Mouse (Mus musculus) stomach, embryonic 14.5 days (tissue): ENCODE measurements around the gene Mcm2. TPM values are rescaled to one million over a fixed set of nuclear protein-coding genes. Genes with fewer than 3 reads are reported as not detected.

ENCODE experiments used
- ATAC-seq: fragments of 200-750 bp; cut with Nextera tagmentation; 2 replicates; pipeline ENCODE4 v1.8.0; 2017; ENCODE audit warnings: low read depth, moderate TSS enrichment; ENCODE audit not compliant: insufficient number of reproducible peaks, insufficient read depth, low FRiP score
- H3K27ac ChIP-seq: fragments of 300-500 bp; sonication (generic); 2 replicates; pipeline ENCODE4 v1.5.1; 2014; ENCODE audit warnings: mild to moderate bottlenecking, low read length, moderate library complexity, mixed read lengths
- H3K27me3 ChIP-seq: fragments of 300-500 bp; sonication (generic); 2 replicates; pipeline ENCODE4 v1.6.1; 2014; ENCODE audit warnings: low read length, control low read depth, mixed read lengths; ENCODE audit not compliant: control insufficient read depth, insufficient read depth
- H3K36me3 ChIP-seq: fragments of 300-500 bp; sonication (generic); 2 replicates; pipeline ENCODE4 v1.6.1; 2014; ENCODE audit warnings: mild to moderate bottlenecking, control low read depth, low read length, moderate library complexity, mixed read lengths; ENCODE audit not compliant: control insufficient read depth, insufficient read depth
- H3K4me1 ChIP-seq: fragments of 300-500 bp; sonication (generic); 2 replicates; pipeline ENCODE4 v1.6.1; 2014; ENCODE audit warnings: low read length, control low read depth, mixed read lengths; ENCODE audit not compliant: control insufficient read depth, insufficient read depth
- H3K4me2 ChIP-seq: fragments of 300-500 bp; sonication (generic); replicated peaks from 2 replicates; pipeline ENCODE4 v1.6.1; 2014; ENCODE audit warnings: low read depth, low read length, control low read depth
- H3K4me3 ChIP-seq: fragments of 300-500 bp; sonication (generic); 2 replicates; pipeline ENCODE4 v1.5.1; 2014; ENCODE audit warnings: low read depth, low read length, control low read depth
- H3K9ac ChIP-seq: fragments of 300-500 bp; sonication (generic); replicated peaks from 2 replicates; pipeline ENCODE4 v1.6.1; 2014; ENCODE audit warnings: low read depth, mild to moderate bottlenecking, control low read depth, low read length, moderate library complexity, mixed read lengths
- H3K9me3 ChIP-seq: fragments of 300-500 bp; sonication (generic); 2 replicates; pipeline ENCODE4 v1.6.1; 2016; ENCODE audit warnings: low read depth, low read length, control low read depth; ENCODE audit not compliant: control insufficient read depth
- WGBS: fragments of 180-500 bp; shearing (Covaris S2); extraction: QIAGEN DNeasy Blood & Tissue Kit; methylation state at CpG from one replicate; pipeline ENCODE4 v1.1.7; 2014; 5-methylcytosine and 5-hydroxymethylcytosine counted together
- polyA plus RNA-seq: library from polyadenylated mRNA; unstranded; fragments of >200 nt; fragmentation: Nextera tagmentation; extraction: Ambion mirVana; gene quantifications from 2 replicates; pipeline ENCODE4 v1.2.1, GENCODE M21; 2014

Mcm2 gene
- polyA plus RNA-seq, 1 experiment from 2014 or later, result 114 TPM

DNA sequence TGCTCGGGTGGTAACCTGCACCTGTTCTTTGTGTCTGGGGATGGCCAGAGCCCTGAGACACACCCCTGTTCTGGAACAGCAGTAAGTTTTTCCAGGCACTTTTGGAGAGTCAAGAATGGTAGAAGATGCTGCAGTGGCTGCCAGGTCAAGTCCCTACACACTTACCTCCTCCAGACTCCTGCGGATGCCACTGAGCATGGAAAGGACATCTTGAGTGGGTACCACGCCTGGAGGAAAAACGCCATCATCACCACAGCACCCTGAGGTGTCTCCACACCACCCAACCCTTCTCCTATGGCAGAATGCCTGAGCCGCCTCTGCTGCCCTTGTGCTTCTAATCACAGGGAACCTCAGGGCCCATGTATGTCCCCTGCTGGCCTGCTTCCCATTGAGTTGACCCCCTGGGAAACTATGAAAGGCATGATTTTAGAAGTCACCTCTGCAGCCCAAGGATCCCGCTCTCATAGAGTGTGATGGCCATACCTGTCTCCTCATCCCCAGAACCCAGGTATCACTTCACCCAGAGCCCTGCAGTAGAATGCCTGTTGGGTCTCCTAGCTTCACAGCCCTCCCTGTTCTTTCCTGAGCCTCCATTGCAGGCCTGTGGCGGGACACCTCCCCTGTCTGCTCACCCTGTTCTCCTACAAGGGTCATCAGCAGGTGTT, 53.5 kb downstream of the Mcm2 start:
- Histone ChIP-seq H3K4me2 (no peak overlapping the region), H3K27ac (no peak overlapping the region), H3K4me3 (no peak overlapping the region), H3K9ac (no peak overlapping the region), H3K4me1 (peaks cover 17% of the 10 kb centered on the region), H3K9me3 (no peaks in the 10 kb centered on the region), H3K27me3 (no peaks in the 10 kb centered on the region), H3K36me3 (no peaks in the 10 kb centered on the region; the same call in 1 of the 2 replicates)
- 89% methylated on average over 7 of the region's 7 CpGs for whole genome bisulfite sequencing
- ATAC-seq, result no peak

DNA sequence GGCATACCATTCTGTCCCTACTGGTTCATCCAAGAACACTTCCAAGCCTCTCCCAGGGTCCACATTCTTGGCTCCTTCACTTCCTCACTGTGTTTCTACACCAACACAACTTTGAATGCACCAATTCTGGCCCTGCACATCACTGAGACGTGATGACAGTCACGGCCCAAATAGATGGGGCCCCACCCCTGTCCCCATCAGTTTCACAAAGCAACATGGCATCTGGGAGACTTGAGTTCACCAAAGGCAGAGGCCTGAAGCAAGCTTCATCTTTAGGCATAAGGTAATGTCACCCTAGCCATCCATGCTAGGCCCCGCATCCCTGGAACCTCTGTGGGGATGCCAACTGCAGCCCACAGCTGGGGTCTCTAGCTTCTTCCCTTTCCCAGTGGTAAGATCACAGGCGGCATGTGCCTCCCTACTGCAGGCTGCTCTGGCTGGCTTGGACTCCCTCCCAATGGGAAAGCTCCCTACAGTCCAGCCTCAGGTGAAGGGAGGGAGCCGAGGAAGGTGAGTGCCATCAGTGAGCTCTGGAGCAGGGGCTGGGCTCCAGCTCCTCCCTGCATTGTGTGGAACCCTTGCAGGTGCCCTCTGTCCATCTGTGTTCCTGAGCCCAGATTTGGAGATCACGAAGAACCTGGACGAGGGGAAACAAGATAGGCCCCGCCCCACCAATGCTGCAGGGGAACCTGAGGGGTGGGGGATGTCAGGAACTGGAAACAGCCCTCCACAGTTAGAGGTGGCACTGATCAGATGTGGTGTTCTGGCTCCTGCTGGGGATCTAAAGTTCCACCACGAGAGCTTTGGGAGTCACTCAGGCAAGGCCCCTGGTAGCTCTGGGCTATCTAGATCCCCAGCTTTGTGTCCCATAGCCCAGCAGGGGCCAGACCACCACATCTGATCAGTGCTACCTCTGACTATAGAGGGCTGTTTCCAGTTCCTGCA, 54.5 kb downstream of the Mcm2 start:
- Histone ChIP-seq H3K4me3 (no peak overlapping the region), H3K9ac (no peak overlapping the region), H3K36me3 (peaks cover 5% of the 10 kb centered on the region), H3K27me3 (no peaks in the 10 kb centered on the region), H3K4me2 (no peak overlapping the region), H3K27ac (no peak overlapping the region), H3K9me3 (no peaks in the 10 kb centered on the region), H3K4me1 (peaks cover 17% of the 10 kb centered on the region)
- 83% methylated on average over 9 of the region's 9 CpGs for WGBS
- ATAC-seq, result no peak

DNA sequence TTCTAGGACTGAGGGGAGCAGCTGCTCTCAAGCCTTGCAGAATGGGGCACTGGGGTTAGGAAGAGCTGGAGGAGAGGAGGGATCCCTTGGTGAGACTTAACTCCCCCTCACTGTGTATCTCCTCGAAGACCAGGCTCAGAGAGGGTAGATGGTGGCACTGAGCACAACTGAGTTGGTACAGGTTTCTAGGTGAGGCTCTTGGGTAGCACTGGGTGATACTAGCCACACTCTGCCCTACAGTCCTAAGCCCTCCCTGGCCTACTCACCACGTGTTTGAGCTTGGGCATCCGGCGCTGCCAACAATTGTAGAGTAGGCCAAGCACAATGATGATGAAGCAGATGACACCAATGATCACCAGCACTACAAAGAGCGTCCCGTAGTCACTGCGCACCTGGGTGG, 55.3 kb downstream of the Mcm2 start:
- Histone ChIP-seq H3K27me3 (no peaks in the 10 kb centered on the region), H3K4me3 (peak overlapping the region; percentile 80), H3K4me2 (peak overlapping the region; percentile 81), H3K9me3 (no peaks in the 10 kb centered on the region), H3K27ac (no peak overlapping the region), H3K9ac (peak overlapping the region; percentile 80; the same call in 1 of the 2 replicates), H3K36me3 (peaks cover 13% of the 10 kb centered on the region), H3K4me1 (peaks cover 17% of the 10 kb centered on the region)
- ATAC-seq, result no peak
- WGBS, result 74% methylated on average over 7 of the region's 7 CpGs

DNA sequence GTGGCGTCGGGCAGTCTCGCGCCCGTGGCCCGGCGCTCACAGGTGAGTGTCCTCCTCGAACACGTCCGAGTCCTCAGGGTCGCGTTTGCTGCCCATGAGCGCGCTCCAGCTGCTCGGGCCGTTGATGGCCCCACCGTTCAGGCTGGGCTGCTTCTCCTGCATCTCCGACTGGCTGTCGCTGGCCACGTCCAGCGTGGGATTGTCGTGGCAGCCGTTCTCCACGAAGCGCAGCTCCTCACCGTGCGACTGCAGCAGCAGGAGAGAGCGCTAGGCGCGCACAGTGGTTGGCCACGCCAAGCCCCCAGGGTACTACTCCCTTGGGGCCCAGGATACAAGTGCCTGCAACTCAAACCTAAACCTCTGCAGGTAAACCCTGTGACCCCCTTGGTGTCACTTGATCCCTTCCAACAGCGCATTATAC, 55.8 kb downstream of the Mcm2 start:
- H3K27ac ChIP-seq, result peak overlapping the region; percentile 77
- H3K9ac ChIP-seq, result peak overlapping the region; percentile 80
- no peaks in the 10 kb centered on the region for H3K9me3 ChIP-seq
- ATAC-seq, result peak; percentile 1; the same call in 1 of the 2 replicates
- peak overlapping the region; percentile 80 for H3K4me3 ChIP-seq
- WGBS, result 1% methylated on average over 30 of the region's 32 CpGs
- H3K4me1 ChIP-seq, result peaks cover 17% of the 10 kb centered on the region
- H3K27me3 ChIP-seq, result no peaks in the 10 kb centered on the region
- H3K4me2 ChIP-seq, result peak overlapping the region; percentile 81
- H3K36me3 ChIP-seq, result peaks cover 18% of the 10 kb centered on the region

DNA sequence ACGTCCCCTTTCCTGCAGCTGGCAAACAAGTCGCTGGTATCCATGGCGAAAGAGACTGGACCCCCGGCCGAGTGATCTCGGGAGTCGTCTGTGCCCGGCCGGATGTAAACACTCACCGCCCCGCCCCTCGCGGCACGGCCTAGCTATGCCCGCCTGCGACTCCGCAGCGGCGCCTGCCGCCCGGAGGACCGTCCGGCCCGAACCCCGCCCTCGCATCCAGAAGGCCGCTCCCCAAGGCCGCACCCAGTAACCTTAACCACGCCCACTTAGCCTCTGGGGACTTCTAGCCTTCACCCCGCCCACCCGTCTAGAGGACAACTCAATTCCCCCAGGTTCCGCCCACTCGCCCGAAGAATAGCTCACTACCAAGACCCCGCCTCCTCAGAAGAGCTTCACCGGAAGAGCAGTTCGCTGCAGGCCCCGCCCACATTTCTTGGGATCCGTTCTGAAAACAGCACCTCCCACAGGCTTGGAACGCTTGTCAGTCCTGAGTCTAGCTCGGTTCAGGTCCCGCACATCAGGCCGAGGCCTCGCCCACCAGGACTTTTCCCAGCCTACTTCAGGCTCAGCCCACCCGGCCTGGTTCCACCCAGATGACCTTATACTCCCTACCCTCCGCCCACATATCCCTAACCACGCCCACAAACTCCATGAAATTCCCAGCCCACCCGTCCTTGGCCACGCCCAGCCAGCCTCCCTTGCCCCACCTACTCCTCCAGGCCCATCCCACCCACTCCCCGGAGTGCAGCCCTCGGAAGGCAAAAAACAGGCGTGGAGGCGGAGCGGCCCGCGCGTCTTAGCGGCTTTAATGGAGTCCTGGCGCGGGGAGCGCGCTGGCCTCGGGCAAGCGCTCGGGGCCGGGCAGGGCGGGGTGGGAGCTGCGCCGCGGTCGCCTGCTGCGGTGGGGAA, 56.5 kb downstream of the Mcm2 start, which contains the start of gene Abtb1:
TSS of gene Abtb1 (minus strand) at position 204 of the 909 bp plus-strand sequence.
- ATAC-seq, result peak; percentile 97
- peaks cover 18% of the 10 kb centered on the region for H3K36me3 ChIP-seq
- H3K4me1 ChIP-seq, result peaks cover 17% of the 10 kb centered on the region
- H3K9ac ChIP-seq, result peak within 1 kb of the TSS; percentile 80
- peak within 1 kb of the TSS; percentile 80 for H3K4me3 ChIP-seq
- no peaks in the 10 kb centered on the region for H3K27me3 ChIP-seq
- no peaks in the 10 kb centered on the region for H3K9me3 ChIP-seq
- H3K4me2 ChIP-seq, result peak within 1 kb of the TSS; percentile 85
- under 1% methylated on average over 67 of the region's 72 CpGs for WGBS
- H3K27ac ChIP-seq, result peak within 1 kb of the TSS; percentile 77

DNA sequence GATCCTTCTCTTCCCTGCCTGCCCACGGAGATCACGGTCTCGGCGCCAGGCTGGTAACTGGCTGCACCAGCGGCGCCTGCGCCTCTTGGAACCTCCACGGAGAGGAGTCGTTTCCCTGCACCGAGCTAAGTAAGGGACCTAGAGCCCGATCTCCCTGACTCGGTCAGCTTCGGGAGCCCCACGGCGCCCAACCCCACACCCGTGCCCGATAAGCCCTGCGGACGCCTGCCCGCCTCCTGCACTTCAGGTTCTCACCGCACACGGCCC, 57.1 kb downstream of the Mcm2 start:
- H3K9ac ChIP-seq, result peak overlapping the region; percentile 73
- no peak for ATAC-seq
- H3K9me3 ChIP-seq, result no peaks in the 10 kb centered on the region
- H3K4me1 ChIP-seq, result peaks cover 17% of the 10 kb centered on the region
- H3K27ac ChIP-seq, result peak overlapping the region; percentile 75
- H3K36me3 ChIP-seq, result peaks cover 18% of the 10 kb centered on the region
- WGBS, result under 1% methylated on average over 22 of the region's 22 CpGs
- H3K4me3 ChIP-seq, result peak overlapping the region; percentile 80
- no peaks in the 10 kb centered on the region for H3K27me3 ChIP-seq
- H3K4me2 ChIP-seq, result peak overlapping the region; percentile 85

DNA sequence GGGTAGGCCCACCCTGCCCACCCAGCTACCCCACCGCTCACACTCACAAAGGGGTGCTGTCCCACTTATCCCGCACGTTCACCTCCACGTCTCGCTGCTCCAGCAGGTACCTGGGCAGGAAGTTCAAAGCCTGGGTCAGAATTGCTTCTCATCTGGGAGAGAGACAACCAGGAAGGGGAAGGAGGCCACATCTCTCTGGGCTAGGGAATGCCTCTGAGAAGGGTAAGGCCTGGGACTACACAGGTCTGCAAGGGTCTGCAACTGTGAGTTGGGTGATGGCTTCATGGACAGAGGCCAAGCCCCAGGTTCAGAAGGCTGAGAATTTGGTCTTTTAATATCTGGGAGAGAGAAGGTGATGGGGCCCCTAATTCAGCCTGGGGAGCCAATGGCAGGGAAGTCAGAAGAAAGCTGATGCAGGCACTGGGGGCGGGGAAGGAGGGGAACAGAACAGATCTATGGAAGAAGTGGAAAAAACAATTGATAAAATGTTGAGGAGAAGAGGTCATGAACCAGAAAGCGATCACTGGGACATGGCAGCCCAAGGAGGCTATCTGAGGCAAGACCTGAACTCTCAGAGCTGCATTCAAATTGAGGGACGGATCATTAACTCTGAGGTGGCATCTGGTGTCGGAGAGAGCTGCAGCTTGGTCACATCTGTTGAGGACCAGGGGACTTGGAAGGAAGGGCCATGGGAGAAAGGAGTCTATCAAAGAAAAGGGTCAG, 57.6 kb downstream of the Mcm2 start:
- Histone ChIP-seq H3K9me3 (no peaks in the 10 kb centered on the region), H3K9ac (peak overlapping the region; percentile 73), H3K4me1 (peaks cover 17% of the 10 kb centered on the region), H3K27ac (peak overlapping the region; percentile 75), H3K4me2 (peak overlapping the region; percentile 85), H3K4me3 (peak overlapping the region; percentile 80), H3K27me3 (no peaks in the 10 kb centered on the region), H3K36me3 (peaks cover 21% of the 10 kb centered on the region)
- ATAC-seq, result no peak
- 60% methylated on average over 9 of the region's 9 CpGs for WGBS
